Mouse (Mus musculus) kidney, postnatal 0 days (tissue): Measurements from ENCODE around the gene Cplx1. TPM values are rescaled to one million over a fixed set of nuclear protein-coding genes. Genes with fewer than 3 reads are reported as not detected.
"Not testable (repeated sequence)": the region's sequence is repeated elsewhere in the genome, so short reads cannot be mapped to it uniquely, and the experiment has no call there.

ENCODE experiments used
- ATAC-seq: fragments of 200-750 bp; cut with Nextera tagmentation; replicated peaks from 2 replicates; pipeline ENCODE4 v1.8.0; 2017; ENCODE audit warnings: low read depth, moderate number of reproducible peaks, moderate TSS enrichment, moderate library complexity; ENCODE audit not compliant: low FRiP score
- DNase-seq: peaks from one replicate; pipeline ENCODE4 v3.0.0-alpha.2; 2016; ENCODE audit warnings: low spot score
- H3K27ac ChIP-seq: fragments of 300-500 bp; sonication (generic); 2 replicates; pipeline ENCODE4 v1.5.1; 2014; ENCODE audit warnings: mild to moderate bottlenecking
- H3K27me3 ChIP-seq: fragments of 300-500 bp; sonication (generic); 2 replicates; pipeline ENCODE4 v1.6.1; 2014; ENCODE audit warnings: low read length, mixed read lengths; ENCODE audit not compliant: insufficient read depth
- H3K36me3 ChIP-seq: fragments of 300-500 bp; sonication (generic); 2 replicates; pipeline ENCODE4 v1.6.1; 2014; ENCODE audit warnings: low read length, mixed read lengths; ENCODE audit not compliant: insufficient read depth
- H3K4me1 ChIP-seq: fragments of 300-500 bp; sonication (generic); replicated peaks from 2 replicates; pipeline ENCODE4 v1.6.1; 2014; ENCODE audit warnings: antibody characterized with exemption, low read length, mixed read lengths; ENCODE audit not compliant: insufficient read depth
- H3K4me2 ChIP-seq: fragments of 300-500 bp; sonication (generic); 2 replicates; pipeline ENCODE4 v1.6.1; 2014; ENCODE audit warnings: mild to moderate bottlenecking, low read length, moderate library complexity, mixed read lengths
- H3K4me3 ChIP-seq: fragments of 300-500 bp; sonication (generic); replicated peaks from 2 replicates; pipeline ENCODE4 v1.5.1; 2014; ENCODE audit warnings: low read depth, low read length
- H3K9ac ChIP-seq: fragments of 300-500 bp; sonication (generic); 2 replicates; pipeline ENCODE4 v1.6.1; 2014; ENCODE audit warnings: low read depth, low read length
- H3K9me3 ChIP-seq: fragments of 300-500 bp; sonication (generic); replicated peaks from 2 replicates; pipeline ENCODE4 v1.6.1; 2016; ENCODE audit warnings: low read length, inconsistent platforms, mixed read lengths
- CTCF ChIP-seq: IDR thresholded peaks from 2 replicates; pipeline ENCODE4 v1.5.1; 2016; ENCODE audit warnings: antibody characterized with exemption, low read depth, mild to moderate bottlenecking, moderate library complexity
- WGBS: fragments of 180-500 bp; shearing (Covaris S2); extraction: QIAGEN DNeasy Blood & Tissue Kit; methylation state at CpG from one replicate; pipeline ENCODE4 v1.1.7; 2014; 5-methylcytosine and 5-hydroxymethylcytosine counted together
- polyA plus RNA-seq: library from polyadenylated mRNA; unstranded; fragments of >200 nt; fragmentation: Nextera tagmentation; extraction: Ambion mirVana; gene quantifications from 2 replicates; pipeline ENCODE4 v1.2.1, GENCODE M21; 2015

Cplx1 gene
- polyA plus RNA-seq, 1 experiment from 2014 or later, result 0.20 TPM

DNA sequence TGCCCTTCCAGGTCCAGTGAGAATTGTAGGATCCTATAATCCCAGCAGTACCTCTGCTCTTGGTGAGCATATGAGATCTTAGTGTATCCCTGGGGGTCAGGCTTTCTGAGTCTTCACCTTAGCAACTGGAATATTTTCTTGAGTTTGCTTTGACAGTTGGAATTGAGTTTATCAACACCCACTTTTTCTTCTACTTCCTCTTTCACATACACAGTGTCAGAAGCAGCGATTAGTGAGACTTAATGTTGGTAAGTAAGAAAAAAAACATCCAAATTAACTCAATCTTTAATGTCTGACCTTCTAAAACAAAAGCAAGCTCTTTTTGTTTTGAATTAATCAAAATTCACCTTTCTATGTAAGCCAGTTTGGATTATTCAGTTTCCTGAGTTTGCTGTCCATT is 48.3 kb downstream of the Cplx1 start:
- Histone ChIP-seq H3K4me1 (no peaks in the 10 kb centered on the region), H3K27ac (no peak overlapping the region), H3K36me3 (peaks cover 61% of the 10 kb centered on the region), H3K4me2 (no peak overlapping the region), H3K9ac (no peak overlapping the region), H3K27me3 (no peaks in the 10 kb centered on the region), H3K4me3 (no peak overlapping the region), H3K9me3 (no peaks in the 10 kb centered on the region)
- ATAC-seq (no peak), DNase-seq (no peak)
- TF ChIP-seq CTCF, result no peak
- WGBS, result 97% methylated on average over 1 of the region's 1 CpGs

DNA sequence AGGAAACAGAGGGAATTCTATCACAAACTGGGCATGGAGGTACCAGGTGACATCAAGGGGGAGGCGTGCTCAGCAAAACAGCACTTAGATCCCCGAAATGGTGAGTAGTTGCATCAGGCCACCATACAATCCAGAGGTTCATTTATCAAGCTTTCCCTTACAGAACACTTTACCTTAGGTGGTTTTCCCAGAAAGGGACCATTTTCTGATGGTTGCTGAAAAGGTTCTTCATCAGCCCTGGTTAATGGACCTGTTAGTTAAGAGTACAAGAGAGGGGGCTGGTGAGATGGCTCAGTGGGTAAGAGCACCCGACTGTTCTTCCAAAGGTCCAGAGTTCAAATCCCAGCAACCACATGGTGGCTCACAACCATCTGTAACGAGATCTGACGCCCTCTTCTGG is 63.7 kb downstream of the Cplx1 start:
- not testable (repeated sequence) for H3K4me3 ChIP-seq, ATAC-seq, DNase-seq, H3K4me1 ChIP-seq, H3K4me2 ChIP-seq, H3K27ac ChIP-seq, H3K27me3 ChIP-seq, H3K9ac ChIP-seq, H3K9me3 ChIP-seq
- WGBS, result 100% methylated on average over 3 of the region's 5 CpGs
- H3K36me3 ChIP-seq, result peaks cover 40% of the 10 kb centered on the region

DNA sequence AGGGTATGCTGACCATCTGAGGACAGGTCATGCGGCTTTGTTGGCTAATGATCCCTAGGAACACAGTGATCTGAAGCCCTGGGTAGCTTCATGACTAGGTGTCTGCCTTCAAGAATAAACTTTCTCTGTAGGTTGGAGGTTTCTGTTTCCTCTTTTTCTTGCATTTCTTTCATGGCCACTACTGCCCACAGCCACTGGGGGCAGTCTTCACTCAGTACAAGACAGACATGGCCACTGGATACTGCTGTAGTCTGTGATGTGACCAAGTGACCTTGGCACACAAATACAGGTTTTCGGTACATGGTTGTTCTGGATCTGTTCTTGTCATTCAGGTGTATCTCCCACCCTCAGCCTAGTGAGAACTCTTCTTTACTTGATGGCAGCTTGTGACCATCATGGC is 64.6 kb downstream of the Cplx1 start:
- TF ChIP-seq CTCF, result peak; percentile 71
- peaks cover 33% of the 10 kb centered on the region for H3K36me3 ChIP-seq
- H3K27ac ChIP-seq, result no peak overlapping the region
- ATAC-seq (no peak), DNase-seq (peak; percentile 41)
- H3K9ac ChIP-seq, result no peak overlapping the region
- H3K9me3 ChIP-seq, result no peaks in the 10 kb centered on the region
- H3K4me2 ChIP-seq, result no peak overlapping the region
- H3K27me3 ChIP-seq, result no peaks in the 10 kb centered on the region
- WGBS, result 91% methylated on average over 2 of the region's 2 CpGs
- no peaks in the 10 kb centered on the region for H3K4me1 ChIP-seq
- no peak overlapping the region for H3K4me3 ChIP-seq

DNA sequence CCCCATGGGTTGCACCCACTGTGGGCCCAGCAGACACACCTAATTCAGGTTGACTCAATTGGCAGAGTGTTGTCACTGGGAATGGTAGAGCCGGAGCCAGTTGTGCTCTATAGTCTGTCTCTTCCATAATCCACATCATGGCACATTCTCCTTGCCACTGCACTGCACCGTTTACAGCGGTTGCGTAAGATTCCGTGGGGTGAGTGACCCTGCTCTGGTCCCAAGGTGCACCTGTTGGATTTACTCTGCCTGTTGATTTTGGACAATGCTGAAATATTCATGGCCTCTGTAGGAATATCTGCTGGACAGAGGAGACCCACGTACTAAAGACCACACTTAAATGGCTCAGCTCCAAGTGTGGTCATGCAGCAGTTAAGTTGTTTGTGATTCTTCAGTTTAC is 66.8 kb downstream of the Cplx1 start:
- H3K9ac ChIP-seq, result no peak overlapping the region
- no peak for TF ChIP-seq CTCF
- no peak for DNase-seq
- no peaks in the 10 kb centered on the region for H3K9me3 ChIP-seq
- H3K4me3 ChIP-seq, result no peak overlapping the region
- H3K4me2 ChIP-seq, result no peak overlapping the region
- no peak for ATAC-seq
- WGBS, result 91% methylated on average over 6 of the region's 6 CpGs
- H3K4me1 ChIP-seq, result no peaks in the 10 kb centered on the region
- peaks cover 19% of the 10 kb centered on the region for H3K36me3 ChIP-seq
- no peaks in the 10 kb centered on the region for H3K27me3 ChIP-seq
- no peak overlapping the region for H3K27ac ChIP-seq

DNA sequence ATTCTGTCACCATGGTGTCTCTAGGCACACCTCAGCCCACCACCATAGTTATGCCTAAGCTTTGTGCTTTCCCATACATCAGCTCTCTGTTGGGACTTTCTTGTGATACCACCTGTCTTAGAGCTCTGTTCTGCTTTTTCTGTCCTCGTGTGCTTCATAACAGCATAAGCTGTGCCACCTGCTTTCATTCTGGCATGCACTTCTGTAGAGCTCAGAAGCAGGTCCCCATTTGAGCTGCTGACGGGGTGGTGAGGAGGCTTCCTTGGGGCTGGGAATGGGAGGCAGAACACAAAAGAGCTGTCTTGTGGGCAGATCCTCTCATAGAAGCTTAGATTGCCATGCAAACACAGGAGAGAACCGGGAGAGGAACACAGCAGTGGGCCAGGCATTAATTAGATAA is 73.8 kb downstream of the Cplx1 start:
- TF ChIP-seq CTCF, result no peak
- H3K9ac ChIP-seq, result no peak overlapping the region
- no peaks in the 10 kb centered on the region for H3K4me1 ChIP-seq
- H3K36me3 ChIP-seq, result peaks cover 53% of the 10 kb centered on the region
- H3K27me3 ChIP-seq, result no peaks in the 10 kb centered on the region
- no peak for DNase-seq
- no peaks in the 10 kb centered on the region for H3K9me3 ChIP-seq
- H3K4me2 ChIP-seq, result no peak overlapping the region
- no peak overlapping the region for H3K4me3 ChIP-seq
- WGBS, result 90% methylated on average over 3 of the region's 3 CpGs
- no peak overlapping the region for H3K27ac ChIP-seq
- ATAC-seq, result no peak

DNA sequence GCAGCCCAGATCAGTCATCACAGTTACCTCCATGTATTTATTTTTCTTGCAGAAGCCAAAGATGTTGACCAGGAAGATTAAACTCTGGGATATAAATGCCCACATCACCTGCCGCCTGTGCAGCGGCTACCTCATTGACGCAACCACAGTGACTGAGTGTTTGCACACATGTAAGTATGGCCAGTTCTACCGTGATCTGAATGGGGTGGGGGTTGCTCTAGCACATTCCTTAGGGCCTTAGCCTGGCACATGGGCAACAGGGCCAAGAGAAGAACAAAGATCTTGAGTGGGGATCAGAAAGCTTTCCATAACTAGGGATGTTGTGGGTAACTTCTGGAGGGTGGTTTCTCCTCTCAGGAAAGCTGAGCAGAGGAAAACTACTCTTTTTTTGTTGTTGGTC is 76.1 kb downstream of the Cplx1 start:
- peaks cover 53% of the 10 kb centered on the region for H3K36me3 ChIP-seq
- H3K4me3 ChIP-seq, result no peak overlapping the region
- ATAC-seq, result no peak
- H3K9ac ChIP-seq, result no peak overlapping the region
- no peak overlapping the region for H3K27ac ChIP-seq
- H3K4me2 ChIP-seq, result no peak overlapping the region
- TF ChIP-seq CTCF, result no peak
- no peaks in the 10 kb centered on the region for H3K9me3 ChIP-seq
- H3K4me1 ChIP-seq, result no peaks in the 10 kb centered on the region
- 91% methylated on average over 4 of the region's 4 CpGs for WGBS
- DNase-seq, result no peak
- H3K27me3 ChIP-seq, result no peaks in the 10 kb centered on the region

DNA sequence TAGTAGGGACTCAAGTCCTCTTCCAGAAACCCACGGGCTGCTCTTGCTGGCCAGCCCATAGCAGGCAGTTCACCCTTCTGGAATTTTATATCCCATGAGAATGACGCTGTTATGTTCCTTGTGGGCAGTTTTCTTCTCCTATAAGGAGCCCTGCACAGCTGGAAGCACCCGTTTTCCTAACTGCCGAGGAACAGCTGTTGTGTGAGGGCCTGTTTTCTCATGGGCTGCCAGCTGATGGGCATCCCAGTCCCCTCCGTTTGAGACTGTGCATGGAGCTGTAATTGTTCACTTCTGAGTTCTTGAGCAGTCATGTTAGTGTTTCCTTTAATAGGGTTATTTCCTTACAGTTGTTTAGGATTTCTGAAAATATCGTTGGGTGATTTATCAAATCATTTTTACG is 80.2 kb downstream of the Cplx1 start:
- ATAC-seq, result no peak
- H3K4me1 ChIP-seq, result no peaks in the 10 kb centered on the region; the same call in 1 of the 2 replicates
- no peak for TF ChIP-seq CTCF
- no peak overlapping the region for H3K9ac ChIP-seq
- WGBS, result 70% methylated on average over 7 of the region's 7 CpGs
- no peaks in the 10 kb centered on the region for H3K9me3 ChIP-seq
- H3K27me3 ChIP-seq, result no peaks in the 10 kb centered on the region
- no peak overlapping the region for H3K4me3 ChIP-seq
- no peak overlapping the region for H3K27ac ChIP-seq
- peaks cover 20% of the 10 kb centered on the region for H3K36me3 ChIP-seq
- no peak for DNase-seq
- H3K4me2 ChIP-seq, result no peak overlapping the region

Other genes starting within 250 kb of the Cplx1 start
- gene Pigg, start 237.4 kb downstream of the Cplx1 start, polyA plus RNA-seq, result 4.3 and 5.9 TPM in 2 replicates
- 0.09 and 0.11 TPM in 2 replicates for gene Gm42517, start 182.1 kb downstream of the Cplx1 start, polyA plus RNA-seq
- 0.22 TPM in 2 replicates for gene Pde6b, start 161.6 kb downstream of the Cplx1 start, polyA plus RNA-seq
- 745 and 753 TPM in 2 replicates for gene Atp5k, start 115.6 kb downstream of the Cplx1 start, polyA plus RNA-seq
- gene Mfsd7a, start 101.1 kb downstream of the Cplx1 start, polyA plus RNA-seq, result 0.34 and 0.56 TPM in 2 replicates
- 12.4 and 12.5 TPM in 2 replicates for gene Pcgf3, start 88.8 kb downstream of the Cplx1 start, polyA plus RNA-seq
- gene Gak, start 79.7 kb upstream of the Cplx1 start, polyA plus RNA-seq, result 43.1 and 44.6 TPM in 2 replicates
- gene Tmem175, start 79.7 kb upstream of the Cplx1 start, polyA plus RNA-seq, result 27.8 and 28.1 TPM in 2 replicates
- gene Idua, start 110.3 kb upstream of the Cplx1 start, polyA plus RNA-seq, result 6.3 and 7.4 TPM in 2 replicates
- gene Dgkq, start 119.6 kb upstream of the Cplx1 start, polyA plus RNA-seq, result 6.5 and 6.9 TPM in 2 replicates
- gene Slc26a1, start 125.5 kb upstream of the Cplx1 start, polyA plus RNA-seq, result 8.5 and 10.1 TPM in 2 replicates
- gene Fgfrl1, start 142.4 kb upstream of the Cplx1 start, polyA plus RNA-seq, result 23.2 and 25.1 TPM in 2 replicates
- gene Rnf212, start 225.0 kb upstream of the Cplx1 start, polyA plus RNA-seq, result not detected in 2 replicates
- gene Tmed11, start 245.3 kb upstream of the Cplx1 start, polyA plus RNA-seq, result not detected in 2 replicates